Mouse (Mus musculus) inflammation-experienced regulatory T-cells, adult 6 months (primary cell): ENCODE results near the gene Scarf2. TPM values are rescaled to one million over a fixed set of nuclear protein-coding genes. Genes with fewer than 3 reads are reported as not detected.

Experiments used
- ATAC-seq: one replicate; pipeline ENCODE4 v1.8.0; 2017
- polyA plus RNA-seq, 3 experiments: library from polyadenylated mRNA; unstranded; fragments of 100-300 nt; shearing (Covaris generic); gene quantifications; one replicate each; pipeline ENCODE4 v1.2.1; 2017

The Scarf2 gene
- polyA plus RNA-seq, 3 experiments from 2014 or later = not detected

- no peak for ATAC-seq
Observed at GRCm38 (mm10) chr16:17801777-17802455, 4.8 kb downstream of the Scarf2 start.

- no peak for ATAC-seq
Observed at GRCm38 (mm10) chr16:17802456-17802838, 5.4 kb downstream of the Scarf2 start.

- ATAC-seq = no peak
Observed at GRCm38 (mm10) chr16:17802839-17803674, 6.0 kb downstream of the Scarf2 start.

GRCm38 (mm10) chr16:17803675-17804448 is 6.8 kb downstream of the Scarf2 start:
- ATAC-seq = no peak

GRCm38 (mm10) chr16:17804449-17804912 is 7.4 kb downstream of the Scarf2 start:
- no peak for ATAC-seq

GRCm38 (mm10) chr16:17804982-17805381 is 7.9 kb downstream of the Scarf2 start:
- no peak for ATAC-seq

- peak; percentile 4 for ATAC-seq
Observed at GRCm38 (mm10) chr16:17806581-17807191, 9.6 kb downstream of the Scarf2 start.

GRCm38 (mm10) chr16:17807192-17808009 is 10.3 kb downstream of the Scarf2 start:
- peak; percentile 91 for ATAC-seq

GRCm38 (mm10) chr16:17809125-17809524 is 12.0 kb downstream of the Scarf2 start:
- ATAC-seq = no peak

GRCm38 (mm10) chr16:17809711-17810110 is 12.6 kb downstream of the Scarf2 start:
- no peak for ATAC-seq

- ATAC-seq = peak; percentile 33
Observed at GRCm38 (mm10) chr16:17812120-17812519, 15.0 kb downstream of the Scarf2 start.

GRCm38 (mm10) chr16:17813173-17813572 is 16.1 kb downstream of the Scarf2 start:
- no peak for ATAC-seq

GRCm38 (mm10) chr16:17815411-17816402 is 18.6 kb downstream of the Scarf2 start:
- peak; percentile 84 for ATAC-seq

- ATAC-seq = no peak
Observed at GRCm38 (mm10) chr16:17816528-17816927, 19.4 kb downstream of the Scarf2 start.

- no peak for ATAC-seq
Observed at GRCm38 (mm10) chr16:17826500-17826899, 29.4 kb downstream of the Scarf2 start.

GRCm38 (mm10) chr16:17828229-17828628 is 31.1 kb downstream of the Scarf2 start:
- ATAC-seq = no peak

- ATAC-seq = no peak
Observed at GRCm38 (mm10) chr16:17828867-17829266, 31.8 kb downstream of the Scarf2 start.

GRCm38 (mm10) chr16:17830385-17831178 is 33.5 kb downstream of the Scarf2 start:
- no peak for ATAC-seq

GRCm38 (mm10) chr16:17831781-17832180 is 34.7 kb downstream of the Scarf2 start:
- ATAC-seq = no peak
